Mouse (Mus musculus): ENCODE data around the gene Aadacl4.
"Not testable (repeated sequence)": the region's sequence is repeated elsewhere in the genome, so short reads cannot be mapped to it uniquely, and the experiment has no call there.

Aadacl4 gene

DNA sequence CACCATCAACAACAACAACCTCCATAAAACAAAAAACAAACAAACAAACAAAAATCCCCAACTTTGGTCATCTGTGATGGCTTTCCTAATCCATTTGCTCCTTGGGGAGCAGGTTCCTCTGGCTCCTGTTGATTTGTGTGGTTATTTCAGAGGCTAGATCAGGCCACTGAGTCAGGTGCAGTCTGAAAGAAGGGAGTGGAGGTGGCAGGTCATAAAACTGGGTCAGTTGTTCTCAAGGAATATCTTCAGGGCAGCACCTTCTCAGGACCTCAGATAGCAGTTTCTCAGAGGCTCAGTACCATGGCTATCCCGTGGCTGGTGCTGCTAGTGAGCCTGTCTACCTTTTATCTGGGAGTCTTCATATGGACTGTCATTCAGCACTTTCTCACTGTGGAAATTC lies at the start of gene Aadacl4:
Aadacl4 (plus strand) TSS at position 301 of the 400 bp plus-strand sequence.
- no peak for DNase-seq (ENCODE audit: low read depth)

DNA sequence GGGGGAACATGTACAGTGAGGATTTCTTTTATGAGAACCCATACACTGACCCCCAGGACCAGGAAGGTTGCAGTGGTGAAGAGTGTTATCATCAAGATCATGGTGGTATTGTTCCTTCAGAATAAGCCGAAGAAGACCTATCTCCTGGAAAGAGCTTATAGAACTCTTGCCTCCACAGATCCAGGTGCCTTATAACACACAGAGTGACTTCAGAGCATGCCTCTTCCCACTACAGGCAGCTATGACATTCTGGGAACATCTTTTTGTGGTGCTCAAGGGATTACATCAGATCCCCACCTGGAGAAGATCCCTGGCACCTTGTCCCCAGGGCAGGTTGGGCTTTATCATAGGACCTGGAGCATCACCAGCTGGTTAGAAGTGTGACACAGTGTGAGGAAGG lies 48.5 kb upstream of the Aadacl4 start, which contains the start of gene Gm13124:
Gm13124 (minus strand) TSS at position 101 of the 400 bp plus-strand sequence.
- no peak for DNase-seq (ENCODE audit: low read depth)

DNA sequence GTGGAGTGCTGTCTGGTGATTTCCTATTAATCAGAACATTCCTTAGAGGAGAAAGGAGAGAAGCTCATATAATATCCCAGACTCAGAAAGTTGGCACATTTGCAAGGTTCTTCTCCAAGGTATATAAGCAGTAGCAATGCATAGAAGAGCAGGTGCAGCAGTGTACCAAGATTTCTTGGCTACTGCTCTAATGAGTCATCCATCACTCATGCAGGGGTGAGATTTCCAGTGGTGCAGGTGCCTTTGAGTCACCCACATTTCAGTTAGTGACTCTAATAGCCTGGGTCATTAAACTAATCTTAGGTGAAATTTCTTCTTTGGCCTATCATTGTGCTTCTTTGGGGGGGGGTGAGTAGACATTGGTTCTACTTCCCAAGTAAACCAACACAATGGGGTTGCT lies 45.8 kb upstream of the Aadacl4 start:
- no peak for DNase-seq (ENCODE audit: low read depth)

DNA sequence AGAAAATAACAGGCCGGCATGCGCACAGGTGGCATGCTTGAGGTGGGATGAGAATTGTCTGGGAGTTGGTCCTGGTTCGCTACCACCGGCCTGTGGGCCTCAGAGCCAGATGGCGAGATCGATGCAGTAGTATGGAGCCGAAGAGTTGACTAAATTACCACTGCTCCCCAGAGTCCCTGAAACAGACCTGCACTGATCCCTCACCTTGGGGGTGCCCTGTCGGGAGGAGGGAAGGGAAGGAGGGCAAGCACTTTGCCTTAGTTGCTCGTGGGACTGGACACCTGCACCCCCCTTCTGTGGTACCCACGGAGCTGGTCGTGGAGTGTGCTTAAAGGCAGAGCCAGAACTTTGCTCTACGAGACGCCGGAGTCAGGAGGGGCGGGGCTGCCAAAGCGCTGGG lies 27.3 kb upstream of the Aadacl4 start:
- not testable (repeated sequence) for DNase-seq (ENCODE audit: low read depth)

DNA sequence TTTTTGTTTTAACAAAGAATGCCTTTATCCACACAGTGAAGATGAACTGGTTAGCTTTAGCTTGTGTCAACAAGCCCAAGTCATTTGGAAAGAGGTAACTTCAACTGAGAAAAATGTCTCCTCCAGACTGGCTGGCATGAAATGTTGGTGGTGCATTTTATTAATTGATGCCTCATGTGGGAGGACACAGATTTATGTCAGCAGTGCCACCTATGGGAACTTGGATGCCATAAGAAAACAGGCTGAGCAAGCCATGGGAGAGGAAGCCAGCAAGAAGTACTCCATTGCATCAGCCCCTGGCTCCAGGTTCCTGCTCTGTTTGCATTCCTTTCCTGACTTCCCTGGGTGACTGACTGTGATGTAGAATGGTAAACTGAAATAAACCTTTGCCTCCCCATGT lies 20.7 kb upstream of the Aadacl4 start:
- DNase-seq (ENCODE audit: low read depth): no peak

DNA sequence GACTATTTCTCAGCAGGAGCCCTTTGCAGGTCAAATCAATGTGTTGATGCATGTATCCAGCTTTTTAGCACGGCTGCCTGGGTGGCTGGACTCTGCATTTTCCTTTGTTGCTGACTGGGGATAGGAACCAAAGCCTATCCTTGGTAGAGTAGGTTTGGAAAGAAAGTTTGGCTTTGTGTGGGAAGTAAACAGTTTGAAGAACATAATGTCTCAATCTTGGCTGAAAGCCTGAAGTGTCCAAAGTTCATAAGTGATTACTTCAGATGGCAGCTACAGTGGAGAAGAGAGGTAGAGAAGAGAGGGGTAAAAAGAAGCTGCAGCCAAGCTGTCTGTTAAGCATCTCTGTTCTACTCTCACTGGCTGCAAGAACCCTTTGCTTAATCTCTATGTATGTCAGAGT lies 1.1 kb downstream of the Aadacl4 start:
- DNase-seq (ENCODE audit: low read depth): no peak

DNA sequence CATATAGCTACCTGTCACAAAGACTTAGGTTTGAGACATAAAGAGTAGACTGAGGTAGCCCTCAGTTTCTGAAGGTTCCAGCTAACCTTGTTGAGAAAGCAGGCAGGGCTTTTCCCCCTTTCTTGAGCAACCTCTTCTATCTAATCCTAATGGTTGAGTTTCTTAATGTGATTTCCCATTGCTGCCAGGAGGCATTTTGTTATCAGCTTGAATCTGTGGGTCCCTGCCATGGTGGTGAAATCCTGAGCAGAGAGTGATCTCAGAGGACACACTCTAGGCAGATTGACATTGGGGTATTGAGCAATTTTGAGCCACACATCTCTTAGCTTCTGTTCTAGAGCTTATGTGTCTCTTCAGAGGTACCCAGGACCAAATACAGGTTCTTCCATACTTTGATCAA lies 24.8 kb downstream of the Aadacl4 start:
- no peak for DNase-seq (ENCODE audit: low read depth)

Measured in induced T-regulatory cell, adult 2 months (primary cell).